Mouse (Mus musculus) hindbrain, embryonic 16.5 days (tissue): ENCODE measurements around the gene Myh14. TPM values are rescaled to one million over a fixed set of nuclear protein-coding genes. Genes with fewer than 3 reads are reported as not detected.
A peak's percentile ranks its signal among the peaks of the same experiment; 100 is the strongest.

Source experiments
- ATAC-seq: fragments of 200-750 bp; cut with Nextera tagmentation; 2 replicates; pipeline ENCODE4 v1.8.0; 2017; ENCODE audit warnings: moderate TSS enrichment, moderate library complexity
- H3K27ac ChIP-seq: fragments of 300-500 bp; sonication (generic); 2 replicates; pipeline ENCODE4 v1.5.1; 2014; ENCODE audit warnings: low read depth, mild to moderate bottlenecking, control low read depth, low read length, moderate library complexity
- H3K27me3 ChIP-seq: fragments of 300-500 bp; sonication (generic); replicated peaks from 2 replicates; pipeline ENCODE4 v1.6.1; 2014; ENCODE audit warnings: low read length; ENCODE audit not compliant: control insufficient read depth, insufficient read depth
- H3K36me3 ChIP-seq: fragments of 300-500 bp; sonication (generic); 2 replicates; pipeline ENCODE4 v1.6.1; 2014; ENCODE audit warnings: mild to moderate bottlenecking, low read length, moderate library complexity, mixed read lengths; ENCODE audit not compliant: control insufficient read depth, insufficient read depth
- H3K4me1 ChIP-seq: fragments of 300-500 bp; sonication (generic); 2 replicates; pipeline ENCODE4 v1.6.1; 2014; ENCODE audit warnings: low read depth, low read length; ENCODE audit not compliant: control insufficient read depth, insufficient read depth
- H3K4me2 ChIP-seq: fragments of 300-500 bp; sonication (generic); 2 replicates; pipeline ENCODE4 v1.6.1; 2014; ENCODE audit warnings: mild to moderate bottlenecking, low read length, control low read depth, moderate library complexity
- H3K4me3 ChIP-seq: fragments of 300-500 bp; sonication (generic); 2 replicates; pipeline ENCODE4 v1.5.1; 2014; ENCODE audit warnings: mild to moderate bottlenecking, low read length, control low read depth, moderate library complexity
- H3K9ac ChIP-seq: fragments of 300-500 bp; sonication (generic); 2 replicates; pipeline ENCODE4 v1.6.1; 2014; ENCODE audit warnings: low read depth, mild to moderate bottlenecking, control low read depth, low read length, moderate library complexity
- H3K9me3 ChIP-seq: fragments of 300-500 bp; sonication (generic); 2 replicates; pipeline ENCODE4 v1.6.1; 2014; ENCODE audit warnings: mild to moderate bottlenecking, low read length, moderate library complexity; ENCODE audit not compliant: control insufficient read depth
- WGBS: fragments of 180-500 bp; shearing (Covaris S2); extraction: QIAGEN DNeasy Blood & Tissue Kit; methylation state at CpG from one replicate; pipeline ENCODE4 v1.1.7; 2014; 5-methylcytosine and 5-hydroxymethylcytosine counted together
- polyA plus RNA-seq: library from polyadenylated mRNA; unstranded; fragments of >200 nt; fragmentation: Nextera tagmentation; extraction: Ambion mirVana; gene quantifications from 2 replicates; pipeline ENCODE4 v1.2.1, GENCODE M21; 2015

The Myh14 gene
- polyA plus RNA-seq, 1 experiment from 2014 or later = 8.0 TPM

GRCm38 (mm10) chr7:44602443-44602842 is 68.2 kb downstream of the Myh14 start:
- Histone ChIP-seq H3K36me3 (no peaks in the 10 kb centered on the region), H3K9me3 (peaks cover under 1% of the 10 kb centered on the region), H3K4me2 (no peak overlapping the region), H3K4me1 (no peaks in the 10 kb centered on the region), H3K27ac (no peak overlapping the region), H3K9ac (no peak overlapping the region; the same call in 1 of the 2 replicates), H3K4me3 (no peak overlapping the region), H3K27me3 (peaks cover 26% of the 10 kb centered on the region)
- WGBS = 17% methylated on average over 11 of the region's 11 CpGs
- 0 out of 2 replicates have a peak, but pooled peaks have one; percentile 0 for ATAC-seq

GRCm38 (mm10) chr7:44601646-44602045 is 69.0 kb downstream of the Myh14 start:
- Histone ChIP-seq H3K9me3 (no peaks in the 10 kb centered on the region), H3K27me3 (peaks cover 19% of the 10 kb centered on the region), H3K27ac (no peak overlapping the region), H3K4me3 (no peak overlapping the region), H3K36me3 (no peaks in the 10 kb centered on the region), H3K9ac (no peak overlapping the region), H3K4me1 (no peaks in the 10 kb centered on the region), H3K4me2 (no peak overlapping the region)
- ATAC-seq = no peak
- WGBS = 16% methylated on average over 19 of the region's 19 CpGs

- H3K36me3 ChIP-seq = no peaks in the 10 kb centered on the region
- H3K9ac ChIP-seq = no peak overlapping the region
- ATAC-seq = no peak
- no peak overlapping the region for H3K4me2 ChIP-seq
- no peak overlapping the region for H3K4me3 ChIP-seq
- H3K27me3 ChIP-seq = peaks cover 11% of the 10 kb centered on the region
- 83% methylated on average over 10 of the region's 10 CpGs for WGBS
- no peaks in the 10 kb centered on the region for H3K9me3 ChIP-seq
- no peak overlapping the region for H3K27ac ChIP-seq
- no peaks in the 10 kb centered on the region for H3K4me1 ChIP-seq
These were observed 69.9 kb downstream of the Myh14 start for GRCm38 (mm10) chr7:44600691-44601262.

GRCm38 (mm10) chr7:44598336-44598735 is 72.3 kb downstream of the Myh14 start:
- Histone ChIP-seq H3K4me3 (no peak overlapping the region), H3K9ac (no peak overlapping the region), H3K9me3 (no peaks in the 10 kb centered on the region), H3K27ac (no peak overlapping the region), H3K4me1 (peaks cover 13% of the 10 kb centered on the region), H3K36me3 (no peaks in the 10 kb centered on the region), H3K4me2 (no peak overlapping the region), H3K27me3 (peaks cover 7% of the 10 kb centered on the region; the same call in 1 of the 2 replicates)
- no peak for ATAC-seq
- WGBS = 84% methylated on average over 12 of the region's 12 CpGs

DNA sequence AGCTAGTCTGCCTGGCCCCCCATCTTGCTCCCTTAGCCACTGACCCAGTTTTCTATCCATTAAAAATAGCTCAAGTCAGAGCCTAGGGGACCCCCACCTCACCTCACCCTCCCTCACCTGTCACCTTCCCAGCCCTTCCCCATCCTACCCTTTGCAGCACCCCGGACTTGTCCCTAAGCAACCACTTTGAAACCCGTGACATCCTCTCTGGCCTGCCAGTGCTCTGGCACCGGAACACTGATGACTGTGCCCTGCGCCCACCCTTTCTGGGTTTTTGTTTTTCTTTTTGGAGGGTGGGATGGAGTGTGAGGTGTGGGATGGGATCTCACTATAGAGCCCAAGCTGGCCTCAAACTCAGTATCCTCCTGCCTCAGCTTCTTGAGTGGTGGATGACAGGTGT is 73.0 kb downstream of the Myh14 start:
- Histone ChIP-seq H3K9me3 (no peaks in the 10 kb centered on the region), H3K9ac (no peak overlapping the region), H3K4me2 (no peak overlapping the region), H3K27ac (no peak overlapping the region), H3K4me1 (peaks cover 19% of the 10 kb centered on the region), H3K4me3 (no peak overlapping the region), H3K27me3 (peaks cover 5% of the 10 kb centered on the region; the same call in 1 of the 2 replicates), H3K36me3 (no peaks in the 10 kb centered on the region)
- no peak for ATAC-seq
- 89% methylated on average over 4 of the region's 4 CpGs for WGBS

DNA sequence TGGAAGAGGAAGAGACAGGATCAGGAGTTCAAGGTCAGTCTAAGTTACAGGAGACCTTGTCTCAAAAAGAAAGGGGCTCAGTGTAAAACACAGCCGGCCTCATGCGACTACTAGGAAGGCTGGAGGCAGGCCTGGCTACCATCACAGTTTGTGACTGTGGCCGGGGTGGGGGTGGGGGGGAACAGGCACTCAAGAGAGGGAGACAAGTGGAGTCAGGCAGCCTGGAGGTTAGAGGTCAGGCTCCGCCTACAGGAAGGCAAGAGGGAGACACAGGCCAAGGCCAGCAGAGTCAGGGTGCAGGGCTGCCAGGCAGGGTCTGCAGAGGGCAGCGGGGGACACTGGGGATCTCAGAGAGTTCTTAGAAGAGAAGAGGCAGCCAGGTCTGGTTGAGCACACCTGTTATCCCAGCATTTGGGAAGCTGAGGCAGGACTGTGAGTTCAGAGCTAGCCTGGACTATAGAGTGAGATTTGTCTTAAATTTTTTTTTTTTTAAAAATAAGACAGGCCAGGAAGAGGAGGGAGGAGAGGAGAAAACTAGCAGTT is 73.6 kb downstream of the Myh14 start:
- H3K36me3 ChIP-seq = no peaks in the 10 kb centered on the region
- 70% methylated on average over 5 of the region's 5 CpGs for WGBS
- no peaks in the 10 kb centered on the region for H3K9me3 ChIP-seq
- H3K4me3 ChIP-seq = no peak overlapping the region
- H3K27me3 ChIP-seq = 0 out of 2 replicates have a peak, but pooled peaks cover 2% of the 10 kb centered on the region
- peaks cover 25% of the 10 kb centered on the region for H3K4me1 ChIP-seq
- H3K9ac ChIP-seq = no peak overlapping the region
- no peak for ATAC-seq
- no peak overlapping the region for H3K4me2 ChIP-seq
- H3K27ac ChIP-seq = no peak overlapping the region

DNA sequence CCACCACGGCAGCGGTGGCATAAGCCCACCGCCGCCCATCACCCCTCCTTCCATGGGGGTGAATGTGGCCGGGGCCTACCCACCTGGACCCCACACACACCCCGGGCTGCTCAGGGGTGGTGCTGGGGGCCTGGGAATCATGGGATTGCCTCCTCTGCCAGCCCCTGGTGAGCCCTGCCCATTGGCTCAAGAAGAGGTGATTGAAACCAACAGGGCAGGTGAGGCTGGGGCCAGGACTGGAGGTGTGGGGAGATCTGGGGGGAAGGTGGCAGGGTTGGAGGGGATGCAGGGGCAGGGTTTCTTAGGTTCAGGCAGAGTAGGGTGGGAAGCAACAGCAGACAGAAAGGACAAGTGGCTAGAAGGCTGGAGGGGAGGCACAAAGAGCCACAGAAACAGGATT is 74.6 kb downstream of the Myh14 start:
- WGBS = 88% methylated on average over 6 of the region's 6 CpGs
- no peak overlapping the region for H3K9ac ChIP-seq
- peaks cover 35% of the 10 kb centered on the region for H3K4me1 ChIP-seq
- H3K4me2 ChIP-seq = no peak overlapping the region
- H3K36me3 ChIP-seq = no peaks in the 10 kb centered on the region
- H3K27ac ChIP-seq = no peak overlapping the region
- H3K27me3 ChIP-seq = no peaks in the 10 kb centered on the region
- ATAC-seq = no peak
- H3K9me3 ChIP-seq = no peaks in the 10 kb centered on the region
- H3K4me3 ChIP-seq = no peak overlapping the region

DNA sequence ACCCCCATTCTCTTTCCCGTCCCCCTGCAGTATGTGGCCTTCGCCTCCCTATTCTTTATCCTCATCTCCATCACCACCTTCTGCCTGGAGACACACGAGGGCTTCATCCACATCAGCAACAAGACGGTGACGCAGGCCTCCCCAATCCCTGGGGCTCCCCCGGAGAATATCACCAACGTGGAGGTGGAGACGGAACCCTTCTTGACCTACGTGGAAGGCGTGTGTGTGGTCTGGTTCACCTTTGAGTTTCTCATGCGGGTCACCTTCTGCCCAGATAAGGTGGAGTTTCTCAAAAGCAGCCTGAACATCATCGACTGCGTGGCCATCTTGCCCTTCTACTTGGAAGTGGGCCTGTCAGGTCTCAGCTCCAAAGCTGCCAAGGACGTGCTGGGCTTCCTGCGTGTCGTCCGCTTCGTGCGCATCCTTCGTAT is 75.5 kb downstream of the Myh14 start:
- WGBS = 93% methylated on average over 20 of the region's 20 CpGs
- no peaks in the 10 kb centered on the region for H3K9me3 ChIP-seq
- no peak overlapping the region for H3K9ac ChIP-seq
- H3K27me3 ChIP-seq = no peaks in the 10 kb centered on the region
- peaks cover 35% of the 10 kb centered on the region for H3K4me1 ChIP-seq
- no peak overlapping the region for H3K27ac ChIP-seq
- no peaks in the 10 kb centered on the region for H3K36me3 ChIP-seq
- ATAC-seq = no peak
- H3K4me3 ChIP-seq = no peak overlapping the region
- no peak overlapping the region for H3K4me2 ChIP-seq

- Histone ChIP-seq H3K9ac (peak overlapping the region; percentile 56), H3K27me3 (no peaks in the 10 kb centered on the region), H3K36me3 (no peaks in the 10 kb centered on the region), H3K4me1 (peaks cover 44% of the 10 kb centered on the region), H3K9me3 (no peaks in the 10 kb centered on the region), H3K4me3 (peak overlapping the region; percentile 72), H3K27ac (peak overlapping the region; percentile 81), H3K4me2 (peak overlapping the region; percentile 91)
- 40% methylated on average over 6 of the region's 6 CpGs for WGBS
- ATAC-seq = peak; percentile 0; the same call in 1 of the 2 replicates
These were observed 76.4 kb downstream of the Myh14 start for GRCm38 (mm10) chr7:44594291-44594690.
